Mouse (Mus musculus) intestine, embryonic 15.5 days (tissue): ENCODE measurements around the gene Atp6v0a1. TPM values are rescaled to one million over a fixed set of nuclear protein-coding genes. Genes with fewer than 3 reads are reported as not detected.
A peak's percentile ranks its signal among the peaks of the same experiment; 100 is the strongest.

ENCODE experiments used
- ATAC-seq: fragments of 200-750 bp; cut with Nextera tagmentation; 2 replicates; pipeline ENCODE4 v1.8.0; 2017; ENCODE audit warnings: moderate TSS enrichment, moderate library complexity
- H3K27ac ChIP-seq: fragments of 300-500 bp; sonication (generic); 2 replicates; pipeline ENCODE4 v1.5.1; 2015; ENCODE audit warnings: mild to moderate bottlenecking, inconsistent platforms
- H3K27me3 ChIP-seq: fragments of 300-500 bp; sonication (generic); replicated peaks from 2 replicates; pipeline ENCODE4 v1.6.1; 2015; ENCODE audit warnings: inconsistent platforms
- H3K36me3 ChIP-seq: fragments of 300-500 bp; sonication (generic); 2 replicates; pipeline ENCODE4 v1.6.1; 2015; ENCODE audit warnings: inconsistent platforms
- H3K4me1 ChIP-seq: fragments of 300-500 bp; sonication (generic); replicated peaks from 2 replicates; pipeline ENCODE4 v1.6.1; 2015; ENCODE audit warnings: inconsistent platforms
- H3K4me2 ChIP-seq: fragments of 300-500 bp; sonication (generic); replicated peaks from 2 replicates; pipeline ENCODE4 v1.6.1; 2015; ENCODE audit warnings: mild to moderate bottlenecking, inconsistent platforms
- H3K4me3 ChIP-seq: fragments of 300-500 bp; sonication (generic); replicated peaks from 2 replicates; pipeline ENCODE4 v1.5.1; 2015; ENCODE audit warnings: inconsistent platforms
- H3K9ac ChIP-seq: fragments of 300-500 bp; sonication (generic); 2 replicates; pipeline ENCODE4 v1.6.1; 2015; ENCODE audit warnings: inconsistent platforms
- H3K9me3 ChIP-seq: fragments of 300-500 bp; sonication (generic); 2 replicates; pipeline ENCODE4 v1.6.1; 2016; ENCODE audit warnings: inconsistent platforms
- WGBS: fragments of 180-500 bp; shearing (Covaris S2); methylation state at CpG from one replicate; pipeline ENCODE4 v1.1.7; 2015; 5-methylcytosine and 5-hydroxymethylcytosine counted together
- polyA plus RNA-seq: library from polyadenylated mRNA; unstranded; fragments of >200 nt; fragmentation: Nextera tagmentation; extraction: Ambion mirVana; gene quantifications from 2 replicates; pipeline ENCODE4 v1.2.1, GENCODE M21; 2015

The Atp6v0a1 gene
- polyA plus RNA-seq, 1 experiment from 2014 or later = 36.2 TPM

GRCm38 (mm10) chr11:101033856-101034500 is 24.7 kb downstream of the Atp6v0a1 start:
- 94% methylated on average over 17 of the region's 17 CpGs for WGBS
- Histone ChIP-seq H3K9me3 (no peaks in the 10 kb centered on the region), H3K4me3 (no peak overlapping the region), H3K9ac (no peak overlapping the region), H3K27ac (no peak overlapping the region), H3K4me1 (peaks cover 3% of the 10 kb centered on the region; the same call in 1 of the 2 replicates), H3K36me3 (peaks cover 13% of the 10 kb centered on the region; the same call in 1 of the 2 replicates), H3K4me2 (no peak overlapping the region), H3K27me3 (no peaks in the 10 kb centered on the region)
- no peak for ATAC-seq

DNA sequence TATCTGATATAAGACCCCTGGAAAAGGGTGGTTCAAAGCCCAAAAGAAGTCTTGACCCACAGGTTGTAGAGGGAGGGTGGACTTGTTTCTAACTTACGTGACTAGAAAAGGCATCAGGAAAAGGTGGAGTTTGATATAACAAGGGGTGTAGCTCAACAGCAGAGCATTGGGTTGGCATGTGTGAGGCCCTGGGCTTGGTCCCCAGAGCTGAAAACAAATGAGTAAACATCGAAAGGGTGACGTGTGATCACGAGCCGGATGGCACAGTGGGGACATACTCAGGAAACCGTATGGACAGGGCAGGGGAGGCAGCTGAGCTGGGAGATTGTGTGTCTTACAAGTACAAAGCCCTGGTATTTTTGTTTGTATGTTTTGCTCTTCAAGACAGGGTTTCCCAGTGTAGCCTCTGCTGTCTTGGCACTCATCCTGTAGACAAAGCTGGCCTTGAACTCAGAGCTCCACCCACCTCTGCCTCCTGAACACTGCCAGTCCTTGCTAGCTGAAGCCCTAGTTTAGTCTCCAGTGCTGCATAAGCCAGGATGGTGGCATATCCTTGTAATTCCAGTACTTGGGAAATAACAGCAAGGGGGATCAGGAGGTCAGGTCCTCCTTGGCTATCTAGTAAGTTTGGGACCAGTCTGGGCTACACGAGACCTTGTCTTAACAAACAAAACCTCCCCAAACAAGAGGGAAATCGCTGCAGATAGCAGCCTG is 25.5 kb downstream of the Atp6v0a1 start:
- no peak for ATAC-seq
- Histone ChIP-seq H3K9ac (no peak overlapping the region), H3K27me3 (no peaks in the 10 kb centered on the region), H3K27ac (no peak overlapping the region), H3K4me1 (peaks cover 3% of the 10 kb centered on the region; the same call in 1 of the 2 replicates), H3K4me3 (no peak overlapping the region), H3K9me3 (no peaks in the 10 kb centered on the region), H3K4me2 (no peak overlapping the region), H3K36me3 (peaks cover 13% of the 10 kb centered on the region; the same call in 1 of the 2 replicates)
- 92% methylated on average over 8 of the region's 8 CpGs for WGBS

DNA sequence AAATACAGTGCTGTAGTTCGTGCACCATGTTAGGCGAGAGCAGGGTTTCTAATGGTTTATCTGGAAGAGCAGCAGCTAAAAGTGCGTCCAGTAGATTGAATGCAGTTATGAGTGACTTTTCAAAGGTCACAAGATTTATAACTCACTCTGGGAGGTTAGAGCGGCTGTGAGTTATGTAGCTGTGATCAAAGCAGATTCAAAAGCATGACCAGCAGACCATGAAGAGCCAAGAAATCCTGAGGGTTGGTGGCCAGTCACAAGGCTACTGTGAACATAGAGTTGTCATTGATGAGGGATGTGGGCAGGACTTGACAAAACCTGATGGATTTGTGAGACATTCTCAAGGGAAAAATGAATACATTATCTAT is 26.1 kb downstream of the Atp6v0a1 start:
- no peak overlapping the region for H3K9ac ChIP-seq
- H3K4me3 ChIP-seq = no peak overlapping the region
- peaks cover 13% of the 10 kb centered on the region for H3K36me3 ChIP-seq
- H3K27ac ChIP-seq = no peak overlapping the region
- WGBS = 88% methylated on average over 4 of the region's 4 CpGs
- no peaks in the 10 kb centered on the region for H3K27me3 ChIP-seq
- H3K4me2 ChIP-seq = no peak overlapping the region
- H3K4me1 ChIP-seq = no peaks in the 10 kb centered on the region; the same call in 1 of the 2 replicates
- H3K9me3 ChIP-seq = no peaks in the 10 kb centered on the region
- no peak for ATAC-seq

DNA sequence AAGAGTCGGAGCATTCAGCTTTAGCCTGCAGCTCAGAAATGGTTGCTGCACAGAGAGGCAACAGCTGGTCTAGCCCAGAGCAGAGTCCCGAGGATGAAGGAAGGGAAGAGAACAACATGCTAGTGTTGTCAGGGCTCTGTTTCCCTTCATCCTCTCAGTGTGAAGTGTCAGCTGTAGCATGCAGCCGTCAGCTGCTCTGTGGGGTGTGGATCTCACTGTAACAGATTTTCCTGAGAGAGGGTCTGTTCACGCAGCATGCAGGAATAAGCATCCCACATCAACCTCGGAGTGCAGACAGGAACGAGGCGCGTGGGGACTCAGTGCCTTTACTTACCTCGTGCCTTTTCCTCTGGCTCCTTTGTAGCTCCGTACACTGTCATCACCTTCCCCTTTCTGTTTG is 28.5 kb downstream of the Atp6v0a1 start:
- H3K9ac ChIP-seq = no peak overlapping the region
- no peaks in the 10 kb centered on the region for H3K4me1 ChIP-seq
- H3K4me3 ChIP-seq = no peak overlapping the region
- no peaks in the 10 kb centered on the region for H3K9me3 ChIP-seq
- H3K27me3 ChIP-seq = no peaks in the 10 kb centered on the region
- WGBS = 82% methylated on average over 10 of the region's 10 CpGs
- H3K27ac ChIP-seq = no peak overlapping the region
- ATAC-seq = no peak
- no peak overlapping the region for H3K4me2 ChIP-seq
- peaks cover 13% of the 10 kb centered on the region for H3K36me3 ChIP-seq

DNA sequence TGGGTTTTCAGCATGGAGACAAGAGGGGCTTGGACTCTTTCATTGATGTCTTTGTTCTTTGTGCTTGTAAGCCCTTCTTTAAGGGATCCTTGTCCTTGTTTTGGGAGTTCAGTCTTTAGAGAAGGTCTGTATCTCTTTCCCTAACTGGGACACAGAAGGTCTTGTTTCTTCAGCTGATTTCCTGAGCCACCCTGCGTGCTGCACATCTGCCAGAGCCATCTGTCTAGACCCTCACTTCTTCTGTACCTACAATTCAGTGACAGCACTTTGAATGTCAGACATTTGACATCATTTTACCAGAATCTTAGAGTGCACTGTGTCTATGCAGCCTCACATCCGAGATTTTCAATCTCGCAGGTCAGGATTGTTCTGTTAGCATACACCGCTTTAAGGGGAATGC is 36.6 kb downstream of the Atp6v0a1 start:
- Histone ChIP-seq H3K4me2 (no peak overlapping the region), H3K4me1 (no peaks in the 10 kb centered on the region), H3K4me3 (no peak overlapping the region), H3K27ac (no peak overlapping the region), H3K9me3 (no peaks in the 10 kb centered on the region), H3K9ac (no peak overlapping the region), H3K36me3 (peaks cover 16% of the 10 kb centered on the region; the same call in 1 of the 2 replicates), H3K27me3 (no peaks in the 10 kb centered on the region)
- ATAC-seq = no peak
- 90% methylated on average over 4 of the region's 4 CpGs for WGBS

DNA sequence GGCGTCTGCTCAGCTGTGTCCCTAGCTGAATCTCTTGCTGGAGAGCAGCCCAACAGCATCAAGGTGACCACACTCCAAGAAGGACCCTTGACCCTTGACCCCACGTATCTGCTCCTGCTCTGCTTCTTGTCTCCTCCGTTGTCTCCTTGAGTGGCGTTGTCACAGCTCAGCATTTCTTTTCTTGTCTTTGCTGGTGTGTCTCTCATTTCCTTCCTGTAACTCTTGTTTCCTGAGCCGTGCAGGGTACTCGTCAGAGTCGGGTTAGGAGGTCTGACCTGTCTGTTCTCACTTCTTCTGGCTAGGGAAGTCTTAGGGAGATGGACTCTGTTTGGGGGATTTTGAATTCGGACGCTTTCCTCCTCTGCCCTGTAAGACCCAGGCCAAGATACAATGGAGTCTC is 37.2 kb downstream of the Atp6v0a1 start:
- peaks cover 16% of the 10 kb centered on the region; the same call in 1 of the 2 replicates for H3K36me3 ChIP-seq
- ATAC-seq = no peak
- WGBS = 60% methylated on average over 9 of the region's 9 CpGs

DNA sequence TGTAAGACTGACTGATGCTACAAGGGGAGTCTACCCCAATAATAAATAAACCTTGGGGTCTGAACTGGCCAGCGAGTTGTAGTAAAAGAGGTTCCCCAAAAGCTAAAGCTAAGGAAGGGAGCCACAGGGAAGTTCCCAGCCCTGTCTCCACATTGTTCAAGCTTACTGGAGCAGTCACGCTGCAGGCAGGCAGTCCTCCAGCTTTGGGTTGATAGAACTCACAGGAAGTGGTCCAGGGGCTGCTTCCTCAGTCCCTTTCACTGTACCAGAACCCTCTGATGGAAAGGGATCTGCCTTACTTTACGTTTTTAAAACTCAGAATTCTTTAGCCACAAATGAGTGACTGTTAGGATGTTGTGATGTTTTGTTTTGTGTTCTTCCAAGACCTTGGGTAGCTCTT is 38.2 kb downstream of the Atp6v0a1 start:
- no peak overlapping the region for H3K9ac ChIP-seq
- WGBS = 83% methylated on average over 3 of the region's 3 CpGs
- no peak for ATAC-seq
- H3K27ac ChIP-seq = no peak overlapping the region
- H3K27me3 ChIP-seq = no peaks in the 10 kb centered on the region
- no peaks in the 10 kb centered on the region for H3K9me3 ChIP-seq
- 0 out of 2 replicates have a peak, but pooled peaks cover under 1% of the 10 kb centered on the region for H3K4me1 ChIP-seq
- peaks cover 16% of the 10 kb centered on the region; the same call in 1 of the 2 replicates for H3K36me3 ChIP-seq
- H3K4me3 ChIP-seq = no peak overlapping the region
- no peak overlapping the region for H3K4me2 ChIP-seq

More for the DNA sequence above, 37.2 kb downstream of the Atp6v0a1 start:
- Histone ChIP-seq H3K4me2 (no peak overlapping the region), H3K27me3 (no peaks in the 10 kb centered on the region), H3K4me3 (no peak overlapping the region), H3K9ac (no peak overlapping the region), H3K27ac (no peak overlapping the region), H3K9me3 (no peaks in the 10 kb centered on the region), H3K4me1 (no peaks in the 10 kb centered on the region)

DNA sequence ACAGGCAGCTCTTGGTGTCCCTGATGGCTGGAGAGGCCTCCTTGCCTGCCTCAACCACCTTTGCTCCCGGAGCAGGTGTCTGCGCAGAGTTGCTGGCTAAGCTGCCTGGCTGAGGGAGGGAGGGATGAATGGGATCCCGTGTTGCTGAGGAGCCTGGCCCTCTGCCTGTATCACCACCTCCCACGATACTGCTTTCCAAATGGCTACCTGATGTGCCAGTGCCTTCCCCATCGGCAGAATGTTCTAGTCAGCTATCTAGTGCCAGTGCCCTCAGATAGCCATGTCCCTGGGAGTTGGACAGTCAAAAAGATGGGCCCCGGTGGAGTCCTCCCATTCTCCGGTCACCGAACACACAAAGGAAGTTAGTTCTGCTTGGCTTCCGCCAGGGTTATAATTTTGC is 41.1 kb downstream of the Atp6v0a1 start:
- Histone ChIP-seq H3K27me3 (no peaks in the 10 kb centered on the region), H3K4me3 (no peak overlapping the region), H3K9me3 (no peaks in the 10 kb centered on the region), H3K4me1 (0 out of 2 replicates have a peak, but pooled peaks cover 5% of the 10 kb centered on the region), H3K36me3 (peaks cover 8% of the 10 kb centered on the region; the same call in 1 of the 2 replicates), H3K27ac (no peak overlapping the region), H3K9ac (no peak overlapping the region), H3K4me2 (no peak overlapping the region)
- ATAC-seq = no peak
- WGBS = 92% methylated on average over 9 of the region's 9 CpGs

DNA sequence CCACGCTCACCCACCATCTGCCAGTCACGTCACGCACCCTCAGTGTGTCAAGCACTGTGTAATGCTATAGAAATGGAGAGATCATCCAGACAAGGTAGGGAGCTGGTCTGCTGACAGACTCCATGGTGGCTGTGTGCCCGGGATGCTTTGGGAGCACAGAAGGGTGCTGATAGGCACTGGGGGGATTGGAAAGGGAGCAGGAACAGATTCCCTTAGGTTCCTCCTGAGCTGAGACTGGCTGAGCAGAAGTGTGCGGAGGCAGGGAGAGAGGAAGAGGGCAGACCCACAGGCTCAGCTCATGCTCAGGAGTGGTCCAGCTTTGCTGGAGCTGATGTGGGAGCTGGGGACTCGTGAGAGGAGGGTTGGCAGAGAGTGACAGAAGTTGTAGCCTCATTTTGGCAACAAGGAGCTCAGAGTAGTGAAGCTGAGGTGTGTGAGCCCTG is 41.8 kb downstream of the Atp6v0a1 start:
- Histone ChIP-seq H3K36me3 (peaks cover 5% of the 10 kb centered on the region; the same call in 1 of the 2 replicates), H3K9me3 (no peaks in the 10 kb centered on the region), H3K9ac (no peak overlapping the region), H3K4me1 (peaks cover 8% of the 10 kb centered on the region; the same call in 1 of the 2 replicates), H3K27me3 (no peaks in the 10 kb centered on the region), H3K27ac (no peak overlapping the region), H3K4me2 (no peak overlapping the region), H3K4me3 (no peak overlapping the region)
- 91% methylated on average over 6 of the region's 6 CpGs for WGBS
- ATAC-seq = no peak

- WGBS = 85% methylated on average over 8 of the region's 8 CpGs
- no peak overlapping the region for H3K9ac ChIP-seq
- H3K27ac ChIP-seq = no peak overlapping the region
- no peaks in the 10 kb centered on the region for H3K9me3 ChIP-seq
- H3K4me1 ChIP-seq = peaks cover 14% of the 10 kb centered on the region
- H3K4me2 ChIP-seq = no peak overlapping the region
- no peak overlapping the region for H3K4me3 ChIP-seq
- no peak for ATAC-seq
- H3K27me3 ChIP-seq = no peaks in the 10 kb centered on the region
- H3K36me3 ChIP-seq = peaks cover 5% of the 10 kb centered on the region; the same call in 1 of the 2 replicates
These were observed 42.4 kb downstream of the Atp6v0a1 start for GRCm38 (mm10) chr11:101051617-101052016.

GRCm38 (mm10) chr11:101052751-101053473 is 43.7 kb downstream of the Atp6v0a1 start:
- peak; percentile 79 for ATAC-seq
- Histone ChIP-seq H3K4me2 (no peak overlapping the region), H3K4me1 (peaks cover 26% of the 10 kb centered on the region), H3K4me3 (no peak overlapping the region), H3K27me3 (no peaks in the 10 kb centered on the region), H3K9me3 (no peaks in the 10 kb centered on the region), H3K36me3 (peaks cover 5% of the 10 kb centered on the region; the same call in 1 of the 2 replicates), H3K9ac (no peak overlapping the region), H3K27ac (peak overlapping the region; percentile 65)
- WGBS = 70% methylated on average over 10 of the region's 10 CpGs

DNA sequence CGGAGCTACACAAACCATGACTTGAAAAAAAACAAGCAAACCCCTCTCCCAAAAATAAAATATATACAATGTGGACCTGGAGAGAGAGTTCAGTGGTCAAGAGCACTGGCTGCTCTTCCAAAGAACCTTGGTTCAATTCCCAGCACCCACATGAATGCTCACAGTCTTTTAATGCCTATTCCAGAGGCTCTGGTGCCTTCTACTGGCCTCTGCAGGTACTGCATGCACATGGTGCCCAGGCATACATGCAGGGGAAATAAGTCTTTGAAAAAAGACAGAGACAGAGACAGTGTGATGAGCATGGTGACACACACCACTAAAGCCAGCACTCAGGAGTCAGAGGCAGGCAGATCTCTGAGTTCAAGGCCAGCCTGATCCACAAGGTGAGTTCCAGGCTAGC is 44.7 kb downstream of the Atp6v0a1 start:
- Histone ChIP-seq H3K27me3 (no peaks in the 10 kb centered on the region), H3K36me3 (no peaks in the 10 kb centered on the region), H3K4me2 (no peak overlapping the region), H3K27ac (no peak overlapping the region), H3K4me3 (no peak overlapping the region), H3K9ac (no peak overlapping the region), H3K4me1 (peaks cover 34% of the 10 kb centered on the region), H3K9me3 (no peaks in the 10 kb centered on the region)
- WGBS = 94% methylated on average over 1 of the region's 1 CpGs
- no peak for ATAC-seq
